Mouse (Mus musculus) liver, adult 2 months (tissue): ENCODE data around the gene Enpep.

Experiments
- CTCF ChIP-seq: fragments of 200-500 bp; IDR thresholded peaks from 2 replicates; pipeline ENCODE4 v1.5.1; 2011; ENCODE audit warnings: low read depth, low read length, control low read depth
- POLR2A ChIP-seq: fragments of 200-500 bp; IDR thresholded peaks from 2 replicates; pipeline ENCODE4 v1.6.1; 2011; ENCODE audit warnings: low read length, control low read depth; ENCODE audit not compliant: insufficient read depth; ENCODE audit errors: extremely low read depth

- no peak for TF ChIP-seq CTCF
- TF ChIP-seq POLR2A: no peak
Observed at GRCm38 (mm10) chr3:129222448-129223290, 109.9 kb downstream of the Enpep start.
